Mouse (Mus musculus) stomach, postnatal 0 days (tissue): ENCODE results near the gene Ppp3r1. TPM values are rescaled to one million over a fixed set of nuclear protein-coding genes. Genes with fewer than 3 reads are reported as not detected.

Source experiments
- ATAC-seq: fragments of 200-750 bp; cut with Nextera tagmentation; 2 replicates; pipeline ENCODE4 v1.8.0; 2017; ENCODE audit not compliant: low FRiP score, low TSS enrichment
- DNase-seq: peaks from one replicate; pipeline ENCODE4 v3.0.0-alpha.2; 2016; ENCODE audit warnings: low spot score
- H3K27ac ChIP-seq: fragments of 300-500 bp; sonication (generic); replicated peaks from 2 replicates; pipeline ENCODE4 v1.5.1; 2014; ENCODE audit warnings: mild to moderate bottlenecking, control low read depth
- H3K27me3 ChIP-seq: fragments of 300-500 bp; sonication (generic); 2 replicates; pipeline ENCODE4 v1.6.1; 2014; ENCODE audit warnings: low read length; ENCODE audit not compliant: control insufficient read depth, insufficient read depth
- H3K36me3 ChIP-seq: fragments of 300-500 bp; sonication (generic); 2 replicates; pipeline ENCODE4 v1.6.1; 2014; ENCODE audit warnings: low read length, mixed read lengths; ENCODE audit not compliant: control insufficient read depth, insufficient read depth
- H3K4me1 ChIP-seq: fragments of 300-500 bp; sonication (generic); replicated peaks from 2 replicates; pipeline ENCODE4 v1.6.1; 2014; ENCODE audit warnings: antibody characterized with exemption; ENCODE audit not compliant: control insufficient read depth, insufficient read depth
- H3K4me2 ChIP-seq: fragments of 300-500 bp; sonication (generic); replicated peaks from 2 replicates; pipeline ENCODE4 v1.6.1; 2014; ENCODE audit warnings: low read depth, mild to moderate bottlenecking, control low read depth, moderate library complexity
- H3K4me3 ChIP-seq: fragments of 300-500 bp; sonication (generic); 2 replicates; pipeline ENCODE4 v1.5.1; 2014; ENCODE audit warnings: low read depth, low read length, control low read depth
- H3K9ac ChIP-seq: fragments of 300-500 bp; sonication (generic); 2 replicates; pipeline ENCODE4 v1.6.1; 2014; ENCODE audit warnings: mild to moderate bottlenecking, low read length, control low read depth, mixed read lengths
- H3K9me3 ChIP-seq: fragments of 300-500 bp; sonication (generic); 2 replicates; pipeline ENCODE4 v1.6.1; 2016; ENCODE audit warnings: low read length; ENCODE audit not compliant: control insufficient read depth
- CTCF ChIP-seq: IDR thresholded peaks from 2 replicates; pipeline ENCODE4 v1.5.1; 2016; ENCODE audit warnings: antibody characterized with exemption, low read depth, mild to moderate bottlenecking, moderate library complexity
- EP300 ChIP-seq: optimal IDR thresholded peaks from 2 replicates; pipeline ENCODE3; 2016; ENCODE audit warnings: antibody characterized with exemption
- WGBS: fragments of 180-500 bp; shearing (Covaris S2); extraction: QIAGEN DNeasy Blood & Tissue Kit; methylation state at CpG from one replicate; pipeline ENCODE4 v1.1.7; 2014; 5-methylcytosine and 5-hydroxymethylcytosine counted together
- polyA plus RNA-seq: library from polyadenylated mRNA; unstranded; fragments of >200 nt; fragmentation: Nextera tagmentation; extraction: Ambion mirVana; gene quantifications from 2 replicates; pipeline ENCODE4 v1.2.1, GENCODE M21; 2015

The Ppp3r1 gene
- polyA plus RNA-seq, 1 experiment from 2014 or later, result 77.9 TPM

DNA sequence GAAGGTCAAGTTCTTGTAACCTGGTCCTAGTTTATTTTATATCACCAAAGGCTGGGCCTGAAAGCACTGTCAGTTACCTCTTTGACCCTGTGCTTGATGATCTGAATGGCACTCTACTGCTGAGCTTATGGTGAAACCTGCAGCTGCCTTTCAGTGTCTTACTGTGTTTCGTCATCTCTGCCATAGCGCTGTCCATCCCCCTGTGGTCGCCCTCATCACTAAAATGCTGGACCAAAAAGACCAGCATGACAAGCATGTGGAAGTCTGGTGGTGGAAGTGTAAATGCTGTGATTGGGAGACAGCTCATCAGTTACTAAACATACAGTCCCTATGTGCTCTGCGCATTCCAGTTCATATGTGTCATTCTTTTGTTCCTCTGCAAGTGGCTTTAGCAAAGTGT, 13.2 kb downstream of the Ppp3r1 start:
- 87% methylated on average over 4 of the region's 4 CpGs for whole genome bisulfite sequencing

DNA sequence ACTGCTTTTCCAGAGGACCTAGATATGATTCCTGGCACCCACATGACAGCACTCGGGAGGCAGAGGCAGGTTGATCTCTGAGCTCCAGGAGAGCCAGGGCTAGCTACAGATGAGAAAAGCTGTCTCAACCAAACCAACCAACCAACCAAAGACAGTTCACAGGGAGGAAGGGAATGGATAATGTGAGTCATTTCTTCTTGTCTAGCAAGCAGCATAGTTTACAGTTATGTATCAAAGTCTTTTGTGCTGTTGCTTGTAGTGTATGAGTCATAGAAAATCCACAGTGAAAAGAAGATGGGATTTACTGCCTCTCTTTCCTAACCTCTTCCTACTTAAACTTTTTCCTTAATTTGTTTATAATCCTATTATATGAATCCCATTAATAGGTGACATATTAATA, 17.6 kb downstream of the Ppp3r1 start:
- H3K4me1 ChIP-seq, result no peaks in the 10 kb centered on the region
- TF ChIP-seq EP300, result no peak
- TF ChIP-seq CTCF, result no peak
- H3K4me3 ChIP-seq, result no peak overlapping the region
- H3K27ac ChIP-seq, result no peak overlapping the region
- no peaks in the 10 kb centered on the region for H3K36me3 ChIP-seq
- 94% methylated on average over 1 of the region's 1 CpGs for WGBS
- H3K4me2 ChIP-seq, result no peak overlapping the region
- no peaks in the 10 kb centered on the region for H3K9me3 ChIP-seq
- DNase-seq (no peak), ATAC-seq (peak; percentile 83)
- no peaks in the 10 kb centered on the region for H3K27me3 ChIP-seq
- no peak overlapping the region for H3K9ac ChIP-seq

More for the DNA sequence above, 13.2 kb downstream of the Ppp3r1 start:
- H3K36me3 ChIP-seq, result no peaks in the 10 kb centered on the region
- H3K27me3 ChIP-seq, result no peaks in the 10 kb centered on the region
- no peak for DNase-seq
- H3K4me1 ChIP-seq, result 0 out of 2 replicates have a peak, but pooled peaks cover 5% of the 10 kb centered on the region
- no peak overlapping the region for H3K27ac ChIP-seq
- no peaks in the 10 kb centered on the region for H3K9me3 ChIP-seq
- no peak for ATAC-seq
- TF ChIP-seq EP300 (no peak), CTCF (no peak)
- no peak overlapping the region for H3K4me3 ChIP-seq
- H3K9ac ChIP-seq, result no peak overlapping the region
- no peak overlapping the region for H3K4me2 ChIP-seq

- DNase-seq, result no peak
- no peaks in the 10 kb centered on the region for H3K4me1 ChIP-seq
- no peak overlapping the region for H3K27ac ChIP-seq
- no peak overlapping the region for H3K4me2 ChIP-seq
- H3K36me3 ChIP-seq, result no peaks in the 10 kb centered on the region
- 79% methylated on average over 3 of the region's 3 CpGs for WGBS
- H3K27me3 ChIP-seq, result no peaks in the 10 kb centered on the region
- ATAC-seq, result no peak
- H3K9ac ChIP-seq, result no peak overlapping the region
- H3K4me3 ChIP-seq, result no peak overlapping the region
- H3K9me3 ChIP-seq, result no peaks in the 10 kb centered on the region
- TF ChIP-seq EP300 (no peak), CTCF (no peak)
Observed at GRCm38 (mm10) chr11:17180753-17181152, 21.7 kb downstream of the Ppp3r1 start.

DNA sequence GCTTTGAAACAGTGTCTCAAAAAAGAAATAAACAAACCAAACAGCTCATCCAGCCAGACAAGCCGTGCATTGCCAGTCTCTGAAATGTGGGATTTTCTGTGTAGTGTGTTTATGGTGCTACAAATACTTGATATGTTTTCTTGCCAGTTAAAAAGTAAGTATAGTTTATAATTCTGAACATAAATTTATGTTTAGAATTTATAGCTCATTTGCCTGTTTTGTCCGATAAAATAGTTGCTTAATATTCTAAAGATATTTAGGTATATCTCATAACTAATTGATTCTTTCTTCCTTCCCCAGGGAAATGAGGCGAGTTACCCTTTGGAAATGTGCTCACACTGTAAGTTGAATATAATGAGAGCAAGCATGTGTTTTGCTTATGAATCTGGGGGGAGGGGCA, 22.7 kb downstream of the Ppp3r1 start, which contains the start of gene Wdr92:
TSS of gene Wdr92 (plus strand) at position 301 of the 400 bp plus-strand sequence.
- Histone ChIP-seq H3K9me3 (no peaks in the 10 kb centered on the region), H3K9ac (no peak within 1 kb of the TSS), H3K4me1 (no peaks in the 10 kb centered on the region), H3K4me3 (no peak within 1 kb of the TSS), H3K27me3 (no peaks in the 10 kb centered on the region), H3K36me3 (no peaks in the 10 kb centered on the region), H3K27ac (no peak within 1 kb of the TSS), H3K4me2 (no peak within 1 kb of the TSS)
- DNase-seq (no peak), ATAC-seq (no peak)
- no peak for TF ChIP-seq CTCF
- TF ChIP-seq EP300, result no peak
- WGBS, result 68% methylated on average over 3 of the region's 3 CpGs

- Histone ChIP-seq H3K27me3 (no peaks in the 10 kb centered on the region), H3K4me2 (no peak overlapping the region), H3K36me3 (no peaks in the 10 kb centered on the region), H3K4me1 (no peaks in the 10 kb centered on the region), H3K9ac (no peak overlapping the region), H3K4me3 (no peak overlapping the region), H3K9me3 (no peaks in the 10 kb centered on the region), H3K27ac (no peak overlapping the region)
- 85% methylated on average over 2 of the region's 2 CpGs for WGBS
- TF ChIP-seq EP300, result no peak
- TF ChIP-seq CTCF, result no peak
- DNase-seq (no peak), ATAC-seq (no peak)
Observed at GRCm38 (mm10) chr11:17183165-17183564, 24.1 kb downstream of the Ppp3r1 start.

- Histone ChIP-seq H3K4me3 (no peak overlapping the region), H3K4me2 (no peak overlapping the region), H3K27ac (no peak overlapping the region), H3K27me3 (no peaks in the 10 kb centered on the region), H3K9me3 (no peaks in the 10 kb centered on the region), H3K4me1 (no peaks in the 10 kb centered on the region), H3K9ac (no peak overlapping the region), H3K36me3 (no peaks in the 10 kb centered on the region)
- DNase-seq (no peak), ATAC-seq (no peak)
- TF ChIP-seq EP300 (no peak), CTCF (no peak)
- WGBS, result 68% methylated on average over 3 of the region's 3 CpGs
Observed at GRCm38 (mm10) chr11:17187649-17188048, 28.6 kb downstream of the Ppp3r1 start.
